Mouse (Mus musculus) E14TG2a.4 (cell line): Measurements from ENCODE around the gene Gpc6.
A peak's percentile ranks its signal among the peaks of the same experiment; 100 is the strongest.

Source experiments
- H3K27me3 ChIP-seq: 2 replicates; pipeline ENCODE4 v1.6.1; 2014; ENCODE audit warnings: low read length, control low read depth; ENCODE audit not compliant: insufficient read depth
- H3K36me3 ChIP-seq: 2 replicates; pipeline ENCODE4 v1.6.1; 2014; ENCODE audit warnings: low read length, control low read depth; ENCODE audit not compliant: insufficient read depth
- H3K4me1 ChIP-seq: replicated peaks from 2 replicates; pipeline ENCODE4 v1.6.1; 2014; ENCODE audit warnings: low read depth, low read length, control low read depth
- H3K4me3 ChIP-seq: replicated peaks from 2 replicates; pipeline ENCODE4 v1.5.1; 2014; ENCODE audit warnings: mild to moderate bottlenecking, low read length
- H3K9me3 ChIP-seq: 2 replicates; pipeline ENCODE4 v1.6.1; 2014; ENCODE audit warnings: low read length, control low read depth
- CTCF ChIP-seq: conservative IDR thresholded peaks from 2 replicates; pipeline ENCODE4 v1.5.1; 2014; ENCODE audit warnings: low read length
- NANOG ChIP-seq: IDR thresholded peaks from 2 replicates; pipeline ENCODE4 v1.6.1; 2014; ENCODE audit warnings: borderline replicate concordance, low read length, mixed read lengths
- POU5F1 ChIP-seq: IDR thresholded peaks from 2 replicates; pipeline ENCODE4 v1.6.1; 2014; ENCODE audit warnings: low read length, borderline replicate concordance

The Gpc6 gene

GRCm38 (mm10) chr14:117921393-117922014 lies 996.4 kb downstream of the Gpc6 start:
- Histone ChIP-seq H3K4me3 (no peak overlapping the region), H3K36me3 (no peaks in the 10 kb centered on the region), H3K4me1 (0 out of 2 replicates have a peak, but pooled peaks cover 2% of the 10 kb centered on the region), H3K27me3 (no peaks in the 10 kb centered on the region; the same call in 1 of the 2 replicates), H3K9me3 (no peaks in the 10 kb centered on the region)
- TF ChIP-seq NANOG: no peak
- no peak for TF ChIP-seq CTCF
- no peak for TF ChIP-seq POU5F1

DNA sequence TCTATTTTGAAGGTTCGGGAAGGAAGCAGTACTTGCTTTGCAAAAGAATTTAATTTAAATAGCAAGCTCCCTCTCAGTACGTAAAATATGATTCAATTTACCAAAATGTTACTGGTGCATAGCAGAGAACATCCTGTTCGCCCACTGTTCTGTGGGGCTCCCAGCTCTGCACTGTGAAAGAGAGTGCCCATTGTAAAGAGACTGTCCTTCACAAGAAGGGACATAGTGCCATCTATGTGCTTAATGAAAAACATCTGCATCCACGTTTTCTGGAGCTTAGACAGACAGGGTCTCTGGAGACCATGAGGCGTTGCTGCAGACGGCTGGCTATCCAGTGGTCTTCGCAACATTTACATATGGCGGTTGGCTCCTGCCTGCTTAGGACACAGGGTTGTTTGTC lies 998.6 kb downstream of the Gpc6 start:
- TF ChIP-seq POU5F1: no peak
- no peak for TF ChIP-seq CTCF
- TF ChIP-seq NANOG: no peak
- Histone ChIP-seq H3K4me3 (no peak overlapping the region), H3K27me3 (peaks cover 2% of the 10 kb centered on the region; the same call in 1 of the 2 replicates), H3K9me3 (no peaks in the 10 kb centered on the region), H3K4me1 (0 out of 2 replicates have a peak, but pooled peaks cover 2% of the 10 kb centered on the region), H3K36me3 (no peaks in the 10 kb centered on the region)

DNA sequence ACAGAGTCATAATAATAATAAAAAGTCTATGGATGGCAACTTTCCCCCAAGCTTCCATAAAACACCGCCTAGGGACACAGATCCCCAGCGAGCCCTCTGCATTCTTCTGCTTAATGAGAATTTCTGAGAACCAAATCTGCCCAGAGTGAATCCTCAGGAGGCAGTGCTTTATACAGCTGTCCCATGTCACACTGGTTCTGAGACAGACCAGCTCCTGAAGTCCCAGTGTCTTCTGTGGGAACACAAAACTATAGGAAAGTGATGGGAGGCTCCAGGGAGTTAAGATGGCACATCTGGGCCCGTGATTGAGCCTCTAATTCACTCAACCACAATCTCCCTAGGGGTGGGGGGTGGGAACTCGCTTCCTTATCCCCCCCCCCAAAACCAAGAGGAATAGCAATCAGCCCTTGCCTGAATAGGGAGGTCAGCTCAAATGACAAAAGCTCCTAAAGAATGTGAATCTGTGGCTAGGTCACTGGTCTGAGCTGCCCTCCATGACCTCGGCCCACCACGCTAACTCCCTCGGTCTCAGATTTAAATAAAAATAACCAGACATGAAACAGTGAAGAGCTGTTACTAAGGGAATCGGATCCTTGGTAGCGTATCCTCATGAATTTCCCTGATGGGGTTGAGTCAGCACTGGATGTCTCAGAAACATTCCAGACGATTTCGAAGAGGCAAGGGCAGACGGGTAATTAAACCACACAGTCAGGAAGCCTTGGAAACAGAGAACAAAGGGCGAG lies 1005.2 kb downstream of the Gpc6 start:
- Histone ChIP-seq H3K4me3 (no peak overlapping the region), H3K36me3 (no peaks in the 10 kb centered on the region), H3K27me3 (0 out of 2 replicates have a peak, but pooled peaks cover 3% of the 10 kb centered on the region), H3K9me3 (no peaks in the 10 kb centered on the region; the same call in 1 of the 2 replicates), H3K4me1 (peaks cover 19% of the 10 kb centered on the region)
- TF ChIP-seq NANOG (no peak; the same call in 1 of the 2 replicates), CTCF (no peak), POU5F1 (no peak)

DNA sequence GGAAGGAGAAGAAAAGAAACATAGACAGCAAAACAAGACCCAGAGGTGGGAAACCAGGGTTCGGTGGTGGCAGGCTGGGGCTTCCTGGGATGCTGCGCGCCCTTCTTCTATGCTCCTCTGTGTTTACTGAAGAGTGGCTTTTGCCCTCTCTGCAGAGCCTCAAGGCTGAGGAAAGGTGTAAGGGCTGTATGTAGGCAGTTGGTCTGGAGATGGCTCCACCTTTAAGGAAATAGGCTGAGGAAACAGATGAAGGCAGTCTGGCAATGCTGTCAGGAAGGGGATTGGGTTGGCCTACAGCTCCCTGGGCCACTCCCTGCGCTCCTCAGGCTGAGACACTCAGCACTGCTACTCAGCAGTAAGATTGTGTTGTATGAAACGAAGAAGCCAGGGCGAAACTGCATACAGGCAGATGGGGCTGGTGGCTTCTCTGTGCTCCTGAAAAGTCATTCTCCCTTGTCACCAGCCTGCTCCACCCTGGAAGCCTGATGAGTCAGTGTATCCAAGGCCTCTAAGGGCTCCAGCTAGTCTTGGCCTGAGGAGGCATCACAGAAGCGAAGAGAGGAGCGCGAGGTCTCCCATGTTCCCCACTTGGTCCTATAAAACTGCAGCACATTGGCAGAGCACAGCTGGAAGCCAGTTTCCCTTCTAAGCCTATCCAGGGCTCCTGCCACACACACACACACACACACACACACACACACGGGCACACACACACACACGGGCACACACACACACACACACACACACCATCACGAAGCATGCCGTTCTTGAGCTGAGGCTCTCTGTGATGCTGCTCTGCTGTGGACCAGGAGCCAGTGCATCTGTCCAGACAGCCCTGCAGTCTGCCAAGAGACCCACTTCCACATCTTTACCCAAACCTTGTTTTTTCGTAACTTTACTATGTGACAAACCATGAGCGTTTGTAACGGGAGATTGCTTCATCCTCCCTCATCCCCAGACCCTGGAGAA lies 1006.0 kb downstream of the Gpc6 start:
- Histone ChIP-seq H3K36me3 (no peaks in the 10 kb centered on the region), H3K27me3 (0 out of 2 replicates have a peak, but pooled peaks cover 3% of the 10 kb centered on the region), H3K4me3 (no peak overlapping the region), H3K4me1 (peaks cover 24% of the 10 kb centered on the region), H3K9me3 (no peaks in the 10 kb centered on the region; the same call in 1 of the 2 replicates)
- TF ChIP-seq POU5F1 (no peak), CTCF (no peak), NANOG (no peak)

- Histone ChIP-seq H3K4me1 (peaks cover 25% of the 10 kb centered on the region), H3K27me3 (0 out of 2 replicates have a peak, but pooled peaks cover 3% of the 10 kb centered on the region), H3K36me3 (no peaks in the 10 kb centered on the region), H3K9me3 (no peaks in the 10 kb centered on the region; the same call in 1 of the 2 replicates), H3K4me3 (no peak overlapping the region)
- TF ChIP-seq CTCF (no peak), POU5F1 (no peak), NANOG (no peak)
Measured at GRCm38 (mm10) chr14:117932163-117932851, 1007.2 kb downstream of the Gpc6 start.

- H3K4me3 ChIP-seq: no peak overlapping the region
- H3K27me3 ChIP-seq: no peaks in the 10 kb centered on the region
- no peaks in the 10 kb centered on the region for H3K9me3 ChIP-seq
- TF ChIP-seq CTCF: peak; percentile 46
- TF ChIP-seq NANOG: no peak
- no peaks in the 10 kb centered on the region for H3K36me3 ChIP-seq
- peaks cover 7% of the 10 kb centered on the region; the same call in 1 of the 2 replicates for H3K4me1 ChIP-seq
Measured at GRCm38 (mm10) chr14:117938554-117938953, 1013.4 kb downstream of the Gpc6 start.

- no peak overlapping the region for H3K4me3 ChIP-seq
- H3K36me3 ChIP-seq: no peaks in the 10 kb centered on the region
- H3K9me3 ChIP-seq: no peaks in the 10 kb centered on the region
- 0 out of 2 replicates have a peak, but pooled peaks cover 2% of the 10 kb centered on the region for H3K27me3 ChIP-seq
- TF ChIP-seq NANOG: no peak
- no peak for TF ChIP-seq CTCF
- no peak for TF ChIP-seq POU5F1
- H3K4me1 ChIP-seq: peaks cover 7% of the 10 kb centered on the region; the same call in 1 of the 2 replicates
Measured at GRCm38 (mm10) chr14:117939471-117939870, 1014.4 kb downstream of the Gpc6 start.
